Mouse (Mus musculus) C2C12 (cell line): ENCODE results near the gene Rnf181. TPM values are rescaled to one million over a fixed set of nuclear protein-coding genes. Genes with fewer than 3 reads are reported as not detected.
A peak's percentile ranks its signal among the peaks of the same experiment; 100 is the strongest.

Experiments
- H3K27me3 ChIP-seq: one replicate; pipeline ENCODE4 v1.6.1; 2011; ENCODE audit not compliant: control insufficient read depth, insufficient read depth, insufficient read length
- H3K36me3 ChIP-seq: one replicate; pipeline ENCODE4 v1.6.1; 2011; ENCODE audit not compliant: control insufficient read depth, insufficient read depth
- H3K4me3 ChIP-seq: one replicate; pipeline ENCODE4 v1.5.1; 2011; ENCODE audit warnings: mild to moderate bottlenecking, control low read depth; ENCODE audit not compliant: poor library complexity, insufficient read depth, severe bottlenecking
- H3K79me2 ChIP-seq: one replicate; pipeline ENCODE4 v1.6.1; 2011; ENCODE audit not compliant: control insufficient read depth, insufficient read depth
- H3K79me3 ChIP-seq: one replicate; pipeline ENCODE4 v1.6.1; 2011; ENCODE audit warnings: low read depth, control low read depth
- H3ac ChIP-seq: one replicate; pipeline ENCODE3; 2011; ENCODE audit warnings: low read depth; ENCODE audit not compliant: control insufficient read depth, insufficient read length
- CEBPB ChIP-seq: IDR thresholded peaks from one replicate; pipeline ENCODE4 v1.6.1; 2011; ENCODE audit warnings: low read depth, mild to moderate bottlenecking, control low read depth, moderate library complexity
- CTCF ChIP-seq: IDR thresholded peaks from one replicate; pipeline ENCODE4 v1.5.1; 2011; ENCODE audit not compliant: control insufficient read depth, insufficient read depth, insufficient read length
- FOSL1 ChIP-seq: IDR thresholded peaks from one replicate; pipeline ENCODE4 v1.8.0; 2011; ENCODE audit warnings: mild to moderate bottlenecking, low read length; ENCODE audit not compliant: poor library complexity, insufficient read depth, severe bottlenecking
- MAX ChIP-seq: IDR thresholded peaks from one replicate; pipeline ENCODE4 v1.6.1; 2011; ENCODE audit warnings: mild to moderate bottlenecking, control low read depth
- MYOD1 ChIP-seq: IDR thresholded peaks from one replicate; pipeline ENCODE4 v1.6.1; 2011; ENCODE audit warnings: low read depth; ENCODE audit not compliant: control insufficient read depth, insufficient read length
- MYOG ChIP-seq: IDR thresholded peaks from one replicate; pipeline ENCODE4 v1.6.1; 2011; ENCODE audit not compliant: control insufficient read depth, insufficient read length; ENCODE audit errors: extremely low read depth
- USF1 ChIP-seq: IDR thresholded peaks from one replicate; pipeline ENCODE4 v1.6.1; 2011; ENCODE audit warnings: low read depth, mild to moderate bottlenecking, control low read depth, moderate library complexity
- polyA plus RNA-seq: library from polyadenylated mRNA; unstranded; fragments of >200 nt; fragmentation: generic; extraction: Trizol; gene quantifications from one replicate; pipeline ENCODE4 v1.2.1, GENCODE M21; 2012; ENCODE audit warnings: missing spikeins

The Rnf181 gene
- polyA plus RNA-seq, 1 experiment = 108 TPM

- Histone ChIP-seq H3K27me3 (no peaks in the 10 kb centered on the region), H3K36me3 (peaks cover 24% of the 10 kb centered on the region), H3ac (no peak overlapping the region), H3K4me3 (no peak overlapping the region), H3K79me3 (peaks cover 13% of the 10 kb centered on the region), H3K79me2 (peaks cover 21% of the 10 kb centered on the region)
- no peak for TF ChIP-seq MYOG
Measured at GRCm38 (mm10) chr6:72359891-72360598, 6.7 kb downstream of the Rnf181 start.

GRCm38 (mm10) chr6:72359343-72359742 lies 7.4 kb downstream of the Rnf181 start:
- Histone ChIP-seq H3K4me3 (no peak overlapping the region), H3ac (no peak overlapping the region), H3K36me3 (peaks cover 24% of the 10 kb centered on the region), H3K79me3 (peaks cover 13% of the 10 kb centered on the region), H3K27me3 (no peaks in the 10 kb centered on the region), H3K79me2 (peaks cover 21% of the 10 kb centered on the region)
- TF ChIP-seq CTCF (no peak), MAX (no peak), MYOD1 (no peak), FOSL1 (no peak), USF1 (no peak), MYOG (no peak), CEBPB (no peak)

GRCm38 (mm10) chr6:72358086-72358764 lies 8.5 kb downstream of the Rnf181 start:
- Histone ChIP-seq H3K79me3 (peaks cover 13% of the 10 kb centered on the region), H3ac (no peak overlapping the region), H3K36me3 (peaks cover 24% of the 10 kb centered on the region), H3K27me3 (no peaks in the 10 kb centered on the region), H3K4me3 (no peak overlapping the region), H3K79me2 (peaks cover 21% of the 10 kb centered on the region)
- TF ChIP-seq CEBPB = no peak
- TF ChIP-seq USF1 = no peak
- TF ChIP-seq CTCF = no peak
- no peak for TF ChIP-seq FOSL1
- no peak for TF ChIP-seq MAX
- TF ChIP-seq MYOD1 = no peak
- TF ChIP-seq MYOG = no peak

GRCm38 (mm10) chr6:72357164-72358079 lies 9.3 kb downstream of the Rnf181 start:
- H3K79me2 ChIP-seq = peaks cover 24% of the 10 kb centered on the region
- no peaks in the 10 kb centered on the region for H3K27me3 ChIP-seq
- peaks cover 13% of the 10 kb centered on the region for H3K79me3 ChIP-seq
- H3K36me3 ChIP-seq = peaks cover 28% of the 10 kb centered on the region
- no peak overlapping the region for H3K4me3 ChIP-seq
- H3ac ChIP-seq = no peak overlapping the region
- no peak for TF ChIP-seq FOSL1
- TF ChIP-seq CTCF = no peak
- TF ChIP-seq MYOD1 = no peak
- TF ChIP-seq CEBPB = no peak
- TF ChIP-seq MYOG = no peak
- no peak for TF ChIP-seq MAX
- TF ChIP-seq USF1 = no peak

- peak overlapping the region; percentile 40 for H3K4me3 ChIP-seq
- H3K79me2 ChIP-seq = peaks cover 25% of the 10 kb centered on the region
- H3K27me3 ChIP-seq = no peaks in the 10 kb centered on the region
- H3ac ChIP-seq = peak overlapping the region; percentile 80
- TF ChIP-seq MYOD1 = no peak
- TF ChIP-seq MAX = no peak
- no peak for TF ChIP-seq CTCF
- no peak for TF ChIP-seq CEBPB
- TF ChIP-seq USF1 = no peak
- TF ChIP-seq FOSL1 = no peak
- no peak for TF ChIP-seq MYOG
- peaks cover 4% of the 10 kb centered on the region for H3K79me3 ChIP-seq
- peaks cover 34% of the 10 kb centered on the region for H3K36me3 ChIP-seq
Measured at GRCm38 (mm10) chr6:72356001-72356532, 10.7 kb downstream of the Rnf181 start.
